Mouse (Mus musculus): ENCODE results near the gene Lman2l. TPM values are rescaled to one million over a fixed set of nuclear protein-coding genes. Genes with fewer than 3 reads are reported as not detected.

Lman2l gene
- polyA plus RNA-seq, 1 experiment: 28.7 TPM

- WGBS: 77% methylated on average over 4 of the region's 4 CpGs
- no peak for DNase-seq
These were observed 4.0 kb downstream of the Lman2l start for GRCm38 (mm10) chr1:36441101-36441500.

GRCm38 (mm10) chr1:36437223-36437622 is 7.8 kb downstream of the Lman2l start:
- WGBS: 93% methylated on average over 3 of the region's 3 CpGs
- no peak for DNase-seq
- peaks cover 9% of the 10 kb centered on the region for H3K36me3 ChIP-seq (ENCODE audit: control insufficient read depth, insufficient read depth, low read length)

More at GRCm38 (mm10) chr1:36441101-36441500, 4.0 kb downstream of the Lman2l start:
- H3K27ac ChIP-seq (ENCODE audit: insufficient read depth, low read depth, low read length): no peak overlapping the region
- H3K27me3 ChIP-seq (replicated peaks; ENCODE audit: control insufficient read depth, insufficient read depth, low read length): no peaks in the 10 kb centered on the region
- TF ChIP-seq CTCF (conservative IDR thresholded peaks at IDR 0.05; ENCODE audit: insufficient read depth, insufficient read length, low read depth, low read length) (no peak), POLR2A (IDR thresholded peaks at IDR 0.05; ENCODE audit: low read depth, low read length) (no peak)
- no peak overlapping the region for H3K4me3 ChIP-seq (ENCODE audit: insufficient read depth, low read depth, low read length)
- H3K36me3 ChIP-seq (ENCODE audit: control insufficient read depth, insufficient read depth, low read length): peaks cover 8% of the 10 kb centered on the region
- H3K4me1 ChIP-seq (ENCODE audit: control insufficient read depth, insufficient read depth, low read length): peaks cover 5% of the 10 kb centered on the region; the same call in 1 of the 2 replicates

GRCm38 (mm10) chr1:36436515-36436914 is 8.6 kb downstream of the Lman2l start:
- TF ChIP-seq POLR2A (IDR thresholded peaks at IDR 0.05; ENCODE audit: low read depth, low read length) (no peak), CTCF (conservative IDR thresholded peaks at IDR 0.05; ENCODE audit: insufficient read depth, insufficient read length, low read depth, low read length) (no peak)
- peaks cover 9% of the 10 kb centered on the region for H3K36me3 ChIP-seq (ENCODE audit: control insufficient read depth, insufficient read depth, low read length)
- no peaks in the 10 kb centered on the region for H3K27me3 ChIP-seq (replicated peaks; ENCODE audit: control insufficient read depth, insufficient read depth, low read length)
- H3K4me1 ChIP-seq (ENCODE audit: control insufficient read depth, insufficient read depth, low read length): peaks cover 8% of the 10 kb centered on the region; the same call in 1 of the 2 replicates
- no peak overlapping the region for H3K27ac ChIP-seq (ENCODE audit: insufficient read depth, low read depth, low read length)
- no peak for DNase-seq
- 92% methylated on average over 6 of the region's 6 CpGs for WGBS
- no peak overlapping the region for H3K4me3 ChIP-seq (ENCODE audit: insufficient read depth, low read depth, low read length)

More at GRCm38 (mm10) chr1:36437223-36437622, 7.8 kb downstream of the Lman2l start:
- Histone ChIP-seq H3K4me3 (ENCODE audit: insufficient read depth, low read depth, low read length) (no peak overlapping the region), H3K4me1 (ENCODE audit: control insufficient read depth, insufficient read depth, low read length) (peaks cover 8% of the 10 kb centered on the region; the same call in 1 of the 2 replicates), H3K27me3 (replicated peaks; ENCODE audit: control insufficient read depth, insufficient read depth, low read length) (no peaks in the 10 kb centered on the region), H3K27ac (ENCODE audit: insufficient read depth, low read depth, low read length) (no peak overlapping the region)
- TF ChIP-seq CTCF (conservative IDR thresholded peaks at IDR 0.05; ENCODE audit: insufficient read depth, insufficient read length, low read depth, low read length) (no peak), POLR2A (IDR thresholded peaks at IDR 0.05; ENCODE audit: low read depth, low read length) (no peak)

GRCm38 (mm10) chr1:36435071-36435470 is 10.0 kb downstream of the Lman2l start:
- peaks cover 9% of the 10 kb centered on the region for H3K36me3 ChIP-seq (ENCODE audit: control insufficient read depth, insufficient read depth, low read length)
- WGBS: 49% methylated on average over 4 of the region's 4 CpGs
- peaks cover 8% of the 10 kb centered on the region; the same call in 1 of the 2 replicates for H3K4me1 ChIP-seq (ENCODE audit: control insufficient read depth, insufficient read depth, low read length)
- H3K4me3 ChIP-seq (ENCODE audit: insufficient read depth, low read depth, low read length): no peak overlapping the region
- H3K27me3 ChIP-seq (replicated peaks; ENCODE audit: control insufficient read depth, insufficient read depth, low read length): no peaks in the 10 kb centered on the region
- no peak overlapping the region for H3K27ac ChIP-seq (ENCODE audit: insufficient read depth, low read depth, low read length)
- TF ChIP-seq POLR2A (IDR thresholded peaks at IDR 0.05; ENCODE audit: low read depth, low read length) (no peak), CTCF (conservative IDR thresholded peaks at IDR 0.05; ENCODE audit: insufficient read depth, insufficient read length, low read depth, low read length) (no peak)
- DNase-seq: no peak

DNA sequence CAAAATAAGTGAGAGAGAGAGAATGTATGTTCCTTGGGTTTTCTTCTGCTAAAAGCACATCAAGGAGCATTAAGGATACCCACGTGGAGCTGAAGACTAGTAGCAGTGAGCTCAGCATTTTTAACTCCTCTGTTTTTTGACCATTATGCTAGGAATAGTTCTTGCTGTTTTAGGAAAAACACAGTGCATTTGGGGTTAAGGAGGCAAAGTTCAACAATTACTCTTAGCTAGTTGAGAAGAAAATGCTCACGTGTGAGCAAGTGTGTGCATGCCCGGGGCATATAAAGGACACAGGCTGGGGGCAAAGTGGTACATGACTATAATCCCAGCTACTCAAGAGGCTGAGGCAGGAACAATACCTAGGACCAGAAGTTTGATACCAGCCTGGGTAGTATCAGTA is 11.5 kb downstream of the Lman2l start:
- DNase-seq: peak; percentile 66
- peak overlapping the region; percentile 74 for H3K27ac ChIP-seq (ENCODE audit: insufficient read depth, low read depth, low read length)
- H3K36me3 ChIP-seq (ENCODE audit: control insufficient read depth, insufficient read depth, low read length): peaks cover 3% of the 10 kb centered on the region
- H3K27me3 ChIP-seq (replicated peaks; ENCODE audit: control insufficient read depth, insufficient read depth, low read length): no peaks in the 10 kb centered on the region
- 55% methylated on average over 3 of the region's 3 CpGs for WGBS
- TF ChIP-seq CTCF (conservative IDR thresholded peaks at IDR 0.05; ENCODE audit: insufficient read depth, insufficient read length, low read depth, low read length) (no peak), POLR2A (IDR thresholded peaks at IDR 0.05; ENCODE audit: low read depth, low read length) (no peak)
- H3K4me1 ChIP-seq (ENCODE audit: control insufficient read depth, insufficient read depth, low read length): peaks cover 8% of the 10 kb centered on the region; the same call in 1 of the 2 replicates
- no peak overlapping the region for H3K4me3 ChIP-seq (ENCODE audit: insufficient read depth, low read depth, low read length)

- no peak for TF ChIP-seq CTCF (conservative IDR thresholded peaks at IDR 0.05; ENCODE audit: insufficient read depth, insufficient read length, low read depth, low read length)
- TF ChIP-seq POLR2A (IDR thresholded peaks at IDR 0.05; ENCODE audit: low read depth, low read length): no peak
- Histone ChIP-seq H3K27ac (ENCODE audit: insufficient read depth, low read depth, low read length) (peak overlapping the region; percentile 74; the same call in 1 of the 2 replicates), H3K27me3 (replicated peaks; ENCODE audit: control insufficient read depth, insufficient read depth, low read length) (no peaks in the 10 kb centered on the region), H3K4me1 (ENCODE audit: control insufficient read depth, insufficient read depth, low read length) (peaks cover 8% of the 10 kb centered on the region; the same call in 1 of the 2 replicates), H3K36me3 (ENCODE audit: control insufficient read depth, insufficient read depth, low read length) (peaks cover 1% of the 10 kb centered on the region), H3K4me3 (ENCODE audit: insufficient read depth, low read depth, low read length) (no peak overlapping the region)
- WGBS: 70% methylated on average over 4 of the region's 4 CpGs
- no peak for DNase-seq
These were observed 12.1 kb downstream of the Lman2l start for GRCm38 (mm10) chr1:36432999-36433398.

DNA sequence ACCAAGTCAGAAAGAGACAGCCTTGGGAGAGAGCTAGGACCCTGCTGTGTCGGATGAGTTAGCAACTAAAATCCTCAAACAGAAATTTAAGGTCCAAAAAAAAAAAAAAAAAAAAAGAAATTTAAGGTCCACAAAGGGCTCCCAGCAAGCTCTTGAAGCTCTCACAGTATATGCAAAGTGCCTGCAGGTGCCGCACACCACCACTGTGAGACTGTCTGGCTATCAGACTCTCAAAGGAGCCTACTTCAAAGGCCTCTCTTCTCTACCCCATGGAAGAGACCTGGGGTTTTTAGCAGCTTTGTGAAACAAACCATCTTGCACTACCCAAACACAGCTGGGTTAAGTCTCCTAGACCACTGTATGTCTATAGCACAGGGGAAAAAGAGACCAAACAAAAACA is 15.6 kb downstream of the Lman2l start:
- no peaks in the 10 kb centered on the region; the same call in 1 of the 2 replicates for H3K36me3 ChIP-seq (ENCODE audit: control insufficient read depth, insufficient read depth, low read length)
- no peak for TF ChIP-seq POLR2A (IDR thresholded peaks at IDR 0.05; ENCODE audit: low read depth, low read length)
- H3K27ac ChIP-seq (ENCODE audit: insufficient read depth, low read depth, low read length): no peak overlapping the region
- H3K27me3 ChIP-seq (replicated peaks; ENCODE audit: control insufficient read depth, insufficient read depth, low read length): no peaks in the 10 kb centered on the region
- H3K4me1 ChIP-seq (ENCODE audit: control insufficient read depth, insufficient read depth, low read length): peaks cover 8% of the 10 kb centered on the region; the same call in 1 of the 2 replicates
- WGBS: 94% methylated on average over 2 of the region's 2 CpGs
- no peak for DNase-seq
- no peak overlapping the region for H3K4me3 ChIP-seq (ENCODE audit: insufficient read depth, low read depth, low read length)

All from kidney, adult 2 months (tissue).